Mouse (Mus musculus) limb, embryonic 14.5 days (tissue): ENCODE data around the gene Gm6993. TPM values are rescaled to one million over a fixed set of nuclear protein-coding genes. Genes with fewer than 3 reads are reported as not detected.

Experiments
- ATAC-seq: fragments of 200-750 bp; cut with Nextera tagmentation; 2 replicates; pipeline ENCODE4 v1.8.0; 2017; ENCODE audit warnings: low read depth, moderate number of reproducible peaks, moderate TSS enrichment; ENCODE audit not compliant: low FRiP score
- DNase-seq: peaks from one replicate; pipeline ENCODE4 v3.0.0-alpha.2; 2015; ENCODE audit warnings: low spot score
- H3K27ac ChIP-seq: fragments of 300-500 bp; sonication (generic); replicated peaks from 2 replicates; pipeline ENCODE4 v1.5.1; 2014; ENCODE audit warnings: low read depth, mild to moderate bottlenecking, low read length, moderate library complexity, mixed read lengths
- H3K27me3 ChIP-seq: fragments of 300-500 bp; sonication (generic); 2 replicates; pipeline ENCODE4 v1.6.1; 2014; ENCODE audit warnings: low read length, mixed read lengths; ENCODE audit not compliant: control insufficient read depth, insufficient read depth
- H3K36me3 ChIP-seq: fragments of 300-500 bp; sonication (generic); 2 replicates; pipeline ENCODE4 v1.6.1; 2014; ENCODE audit warnings: mild to moderate bottlenecking, low read length, moderate library complexity, mixed read lengths; ENCODE audit not compliant: control insufficient read depth, insufficient read depth
- H3K4me1 ChIP-seq: fragments of 300-500 bp; sonication (generic); 2 replicates; pipeline ENCODE4 v1.6.1; 2014; ENCODE audit warnings: antibody characterized with exemption, low read length, mixed read lengths; ENCODE audit not compliant: control insufficient read depth, insufficient read depth
- H3K4me2 ChIP-seq: fragments of 300-500 bp; sonication (generic); replicated peaks from 2 replicates; pipeline ENCODE4 v1.6.1; 2014; ENCODE audit warnings: low read depth, mild to moderate bottlenecking, low read length, moderate library complexity; ENCODE audit not compliant: severe bottlenecking
- H3K4me3 ChIP-seq: fragments of 300-500 bp; sonication (generic); replicated peaks from 2 replicates; pipeline ENCODE4 v1.5.1; 2014; ENCODE audit warnings: low read length
- H3K9ac ChIP-seq: fragments of 300-500 bp; sonication (generic); 2 replicates; pipeline ENCODE4 v1.6.1; 2014; ENCODE audit warnings: mild to moderate bottlenecking, low read depth, low read length, moderate library complexity; ENCODE audit not compliant: severe bottlenecking
- H3K9me3 ChIP-seq: fragments of 300-500 bp; sonication (generic); 2 replicates; pipeline ENCODE4 v1.6.1; 2016; ENCODE audit warnings: low read length; ENCODE audit not compliant: control insufficient read depth
- POLR2A ChIP-seq: fragments of 200-500 bp; IDR thresholded peaks from 2 replicates; pipeline ENCODE4 v1.8.0; 2012; ENCODE audit warnings: inconsistent platforms, mild to moderate bottlenecking, moderate library complexity, borderline replicate concordance; ENCODE audit not compliant: insufficient read depth, insufficient read length; ENCODE audit errors: extremely low read depth
- WGBS: fragments of 180-500 bp; shearing (Covaris S2); extraction: QIAGEN DNeasy Blood & Tissue Kit; methylation state at CpG from one replicate; pipeline ENCODE4 v1.1.7; 2014; 5-methylcytosine and 5-hydroxymethylcytosine counted together
- polyA plus RNA-seq, 2 experiments: library from polyadenylated mRNA; depleted of rRNA in 1 of 2; stranded (reverse) in 1 of 2; unstranded in 1 of 2; fragments of >200 nt; fragmentation: Nextera tagmentation in 1 of 2; extraction: Ambion mirVana in 1 of 2; gene quantifications; 2 replicates each; pipeline versions ENCODE4 v1.2.1 to v1.2.3; 2012 to 2014

The Gm6993 gene
- polyA plus RNA-seq, 2 experiments = not detected

DNA sequence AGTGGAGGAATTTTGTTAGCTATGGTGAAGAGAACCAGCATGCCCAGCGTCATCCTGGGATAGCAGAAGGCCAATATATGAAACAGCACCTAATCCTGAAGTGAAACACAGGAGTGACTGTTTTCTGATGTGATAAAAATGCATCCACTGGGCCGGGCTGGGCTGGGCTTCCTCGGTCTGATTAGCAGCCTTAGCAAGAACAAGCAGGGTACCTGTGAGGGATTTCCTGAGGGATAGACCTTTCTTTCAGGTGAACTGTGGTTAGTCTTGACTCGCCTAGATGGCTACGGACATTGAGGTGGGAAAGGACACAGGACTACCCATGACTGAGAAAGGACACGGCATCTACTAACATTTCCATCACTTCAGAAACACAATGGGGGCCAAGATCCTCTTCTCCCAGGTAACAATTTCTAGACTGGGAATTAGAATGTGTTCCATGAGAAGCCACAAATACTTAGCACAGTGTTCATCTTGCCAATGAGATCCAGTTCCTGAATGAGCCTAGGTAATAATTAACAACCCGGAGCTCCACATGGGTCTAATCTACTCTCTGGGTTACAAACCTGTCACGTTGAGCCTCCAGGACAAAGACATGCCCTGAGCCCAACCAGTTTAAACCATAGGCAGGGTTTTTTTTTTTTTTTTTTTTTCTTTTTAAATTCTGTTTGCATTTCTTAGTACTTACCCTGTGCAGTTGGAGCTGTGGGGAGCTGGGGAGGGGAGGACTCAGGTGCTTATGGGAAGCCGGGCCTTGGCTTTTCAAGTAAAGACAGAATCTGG is 15.7 kb downstream of the Gm6993 start:
- Histone ChIP-seq H3K27ac (no peak overlapping the region), H3K9ac (no peak overlapping the region), H3K9me3 (no peaks in the 10 kb centered on the region), H3K4me1 (peaks cover 3% of the 10 kb centered on the region; the same call in 1 of the 2 replicates), H3K4me2 (no peak overlapping the region), H3K4me3 (no peak overlapping the region), H3K27me3 (no peaks in the 10 kb centered on the region), H3K36me3 (no peaks in the 10 kb centered on the region)
- DNase-seq = no peak
- WGBS = 69% methylated on average over 9 of the region's 9 CpGs
- ATAC-seq = no peak
- no peak for TF ChIP-seq POLR2A

DNA sequence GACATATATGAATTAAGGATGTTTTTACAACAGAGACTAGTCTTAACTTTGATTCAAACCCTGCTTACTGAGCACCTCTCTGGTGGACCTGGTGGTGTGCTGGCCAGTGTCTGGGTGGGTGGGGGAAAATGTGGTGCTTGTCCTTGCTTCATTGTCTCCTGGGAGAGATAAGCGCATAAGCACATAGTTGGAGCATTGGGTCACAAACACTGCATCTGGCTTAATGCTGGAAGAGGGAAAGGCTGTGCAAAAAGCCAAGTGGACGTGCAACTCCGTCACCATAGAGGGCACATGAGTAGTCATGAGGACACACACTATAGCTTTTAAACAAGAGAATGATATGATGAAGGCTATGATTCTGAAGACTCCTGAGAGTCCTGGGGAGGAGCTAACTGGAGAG is 21.3 kb downstream of the Gm6993 start:
- Histone ChIP-seq H3K4me2 (no peak overlapping the region), H3K4me3 (no peak overlapping the region), H3K9me3 (no peaks in the 10 kb centered on the region), H3K36me3 (0 out of 2 replicates have a peak, but pooled peaks cover 3% of the 10 kb centered on the region), H3K27ac (no peak overlapping the region), H3K9ac (no peak overlapping the region), H3K27me3 (no peaks in the 10 kb centered on the region), H3K4me1 (peaks cover 1% of the 10 kb centered on the region; the same call in 1 of the 2 replicates)
- DNase-seq (no peak), ATAC-seq (no peak)
- no peak for TF ChIP-seq POLR2A
- 86% methylated on average over 3 of the region's 3 CpGs for WGBS

DNA sequence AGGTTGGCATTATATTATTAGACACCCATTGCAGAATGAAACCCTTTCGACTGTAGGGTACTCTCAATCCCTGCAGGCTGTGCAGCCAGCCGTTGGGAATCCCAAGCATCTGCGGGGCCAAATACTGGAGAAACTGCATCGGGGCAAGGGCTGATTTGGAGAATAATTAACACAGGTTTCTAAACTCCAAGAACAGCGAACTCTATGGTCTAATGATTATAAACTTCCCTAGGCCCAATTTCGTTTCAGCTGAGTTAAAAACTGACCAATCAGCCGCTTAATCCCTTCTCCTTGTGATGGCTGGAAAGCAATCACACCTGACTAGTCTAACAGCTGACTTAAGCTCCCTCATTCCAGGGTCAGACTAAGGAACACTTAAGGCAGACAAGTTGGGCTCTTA is 23.4 kb downstream of the Gm6993 start:
- no peak overlapping the region for H3K4me3 ChIP-seq
- no peak for ATAC-seq
- no peaks in the 10 kb centered on the region for H3K27me3 ChIP-seq
- 34% methylated on average over 7 of the region's 7 CpGs for WGBS
- peaks cover 17% of the 10 kb centered on the region for H3K36me3 ChIP-seq
- H3K9me3 ChIP-seq = no peaks in the 10 kb centered on the region
- DNase-seq = no peak
- H3K9ac ChIP-seq = no peak overlapping the region
- no peak for TF ChIP-seq POLR2A
- H3K27ac ChIP-seq = no peak overlapping the region
- H3K4me2 ChIP-seq = 0 out of 2 replicates have a peak overlapping the region, but pooled peaks have one; percentile 89
- peaks cover 7% of the 10 kb centered on the region for H3K4me1 ChIP-seq

DNA sequence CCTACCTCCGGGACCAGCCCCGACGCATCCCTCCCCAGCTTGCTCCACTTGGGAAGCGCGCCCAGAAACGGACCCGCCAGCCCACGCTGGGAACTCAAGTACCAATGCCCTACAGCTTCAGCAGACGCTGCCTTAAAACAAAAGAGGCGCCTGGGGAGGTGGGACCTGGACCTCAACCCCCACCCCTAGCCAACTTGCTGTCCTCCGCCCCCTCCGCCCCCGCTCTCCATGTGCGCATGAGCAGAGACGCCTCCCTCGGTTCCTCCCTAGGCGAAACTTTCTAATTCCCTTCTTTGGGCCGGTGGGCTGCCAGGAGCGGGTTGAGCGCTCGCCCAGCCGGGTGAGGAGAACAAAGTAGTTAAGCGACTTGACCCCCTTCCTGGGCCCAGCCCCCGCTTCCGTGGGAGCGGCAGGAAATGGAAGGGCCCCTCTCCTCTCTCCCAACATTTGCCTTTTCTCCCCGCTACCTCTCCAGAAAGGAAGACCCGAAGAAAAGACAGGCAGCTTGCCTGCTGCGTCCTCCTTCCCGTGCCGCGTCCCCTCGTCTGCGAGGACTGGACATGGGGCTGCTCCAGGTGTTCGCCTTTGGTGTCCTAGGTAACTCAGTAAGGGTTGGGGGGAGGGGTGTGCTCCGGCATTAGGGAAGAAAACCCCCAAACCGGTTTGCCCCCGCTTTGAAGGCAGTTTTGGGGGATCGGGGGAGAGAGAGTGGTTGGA is 24.6 kb downstream of the Gm6993 start, which contains the start of gene Lamb1:
Gene Lamb1 (plus strand): TSS at position 230 of the 717 bp plus-strand sequence.
- ATAC-seq (peak; percentile 82), DNase-seq (peak; percentile 76)
- Histone ChIP-seq H3K27me3 (no peaks in the 10 kb centered on the region), H3K4me1 (peaks cover 7% of the 10 kb centered on the region), H3K4me2 (peak within 1 kb of the TSS; percentile 89), H3K9ac (peak within 1 kb of the TSS; percentile 78), H3K36me3 (peaks cover 24% of the 10 kb centered on the region), H3K9me3 (no peaks in the 10 kb centered on the region), H3K27ac (peak within 1 kb of the TSS; percentile 79), H3K4me3 (peak within 1 kb of the TSS; percentile 70)
- under 1% methylated on average over 36 of the region's 39 CpGs for WGBS
- peak; percentile 79; the same call in 1 of the 2 replicates for TF ChIP-seq POLR2A

DNA sequence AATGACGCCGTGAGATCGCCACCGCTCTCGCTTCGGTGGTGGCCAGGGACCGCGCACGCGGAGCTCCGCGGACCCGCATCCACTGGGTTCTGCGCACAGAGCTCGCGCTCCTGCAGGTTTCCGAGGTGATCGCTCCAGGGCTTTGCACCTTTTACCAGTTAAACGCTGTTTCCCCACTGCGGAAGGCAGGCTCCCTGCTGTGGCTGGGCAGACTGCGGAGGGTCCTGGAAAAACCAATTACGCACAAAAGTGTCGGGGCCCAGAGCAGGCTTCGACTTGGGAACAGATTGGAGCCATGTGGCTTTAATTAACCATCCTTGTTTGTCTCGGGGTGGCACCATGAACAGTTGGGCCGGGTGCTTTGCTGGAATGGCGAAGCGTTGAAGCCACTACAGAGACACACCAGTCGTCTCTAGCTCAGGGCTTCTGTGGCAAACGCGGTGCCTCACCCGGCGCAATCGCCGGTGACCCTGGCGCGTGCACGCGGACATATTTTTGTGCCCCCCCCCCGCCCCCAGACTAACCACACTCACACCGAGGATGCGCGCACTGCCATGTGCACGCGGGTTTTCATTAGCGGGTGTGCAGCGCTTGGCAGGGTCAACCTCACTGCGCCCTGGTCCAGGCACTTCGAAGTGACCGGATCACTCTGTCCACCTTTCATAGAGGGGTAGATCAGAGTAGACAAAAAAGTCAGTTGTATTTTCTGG is 25.3 kb downstream of the Gm6993 start:
- peak overlapping the region; percentile 79 for H3K27ac ChIP-seq
- no peak for DNase-seq
- H3K9ac ChIP-seq = peak overlapping the region; percentile 78
- under 1% methylated on average over 50 of the region's 50 CpGs for WGBS
- peak overlapping the region; percentile 89 for H3K4me2 ChIP-seq
- no peaks in the 10 kb centered on the region for H3K27me3 ChIP-seq
- H3K9me3 ChIP-seq = no peaks in the 10 kb centered on the region
- peak overlapping the region; percentile 70 for H3K4me3 ChIP-seq
- peaks cover 29% of the 10 kb centered on the region for H3K36me3 ChIP-seq
- peak; percentile 32; the same call in 1 of the 2 replicates for ATAC-seq
- no peak for TF ChIP-seq POLR2A
- H3K4me1 ChIP-seq = peaks cover 12% of the 10 kb centered on the region
